ENCODE assay signal across 10 mouse cellular contexts in the genomic region with DNA sequence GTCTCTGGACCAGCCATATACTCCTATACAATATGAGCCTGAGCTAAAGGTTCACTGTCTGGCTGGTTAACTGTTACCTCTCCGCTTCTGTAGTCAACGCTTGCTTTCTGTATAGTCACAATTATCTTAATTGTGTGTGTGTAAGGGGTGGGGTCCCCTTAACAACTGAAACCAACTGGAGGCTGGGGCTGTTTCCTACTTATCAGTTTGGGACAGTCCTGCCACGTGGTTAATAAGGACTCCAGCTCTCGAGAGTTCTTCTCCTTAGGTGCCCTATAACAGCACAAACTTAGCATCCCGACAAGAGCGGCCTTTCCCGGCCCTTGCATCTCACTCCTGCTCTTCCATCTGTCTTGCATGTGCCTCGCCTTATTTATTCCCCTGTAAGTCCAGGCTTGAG. TPM values are rescaled to one million over a fixed set of nuclear protein-coding genes. Genes with fewer than 3 reads are reported as not detected.
DNase-seq lines count a peak whose midpoint lies in the region; ATAC-seq and TF ChIP-seq lines count a peak whose summit lies in the region.
"Had no signal": no experiment of that assay in that cellular context is flagged by ENCODE, and none has a peak within 500 bp of the region (broad histone marks: within the 10 kb centered on the region; RNA-seq: fewer than 3 reads in every experiment).

No protein-coding gene starts in this region.

- H3K4me2 ChIP-seq in stomach, embryonic 14.5 days (replicated peaks; ENCODE audit: low read depth, low read length): no peak overlapping the region
- H3K4me2 ChIP-seq in stomach, postnatal 0 days (replicated peaks; ENCODE audit: low read depth): no peak overlapping the region
- peak overlapping the region; percentile 44 for H3K4me2 ChIP-seq in liver, postnatal 0 days (ENCODE audit: low read depth, low read length)
- no peak overlapping the region for H3K4me2 ChIP-seq in hindbrain, postnatal 0 days (ENCODE audit: low read depth, low read length)
- H3K4me2 ChIP-seq: midbrain, embryonic 12.5 days had no signal

- no peak for TF ChIP-seq CTCF in stomach, postnatal 0 days (IDR thresholded peaks at IDR 0.05; ENCODE audit: low read depth)
- no peak for TF ChIP-seq CTCF in liver, postnatal 0 days (IDR thresholded peaks at IDR 0.05; ENCODE audit: low read depth)
- no peak for TF ChIP-seq CTCF in hindbrain, postnatal 0 days (IDR thresholded peaks at IDR 0.05; ENCODE audit: low read depth)

- no peaks in the 10 kb centered on the region for H3K9me3 ChIP-seq in stomach, embryonic 14.5 days (ENCODE audit: control insufficient read depth, low read depth, low read length)
- no peaks in the 10 kb centered on the region for H3K9me3 ChIP-seq in stomach, postnatal 0 days (ENCODE audit: control insufficient read depth, low read length)
- H3K9me3 ChIP-seq in liver, postnatal 0 days (ENCODE audit: low read length): peaks cover under 1% of the 10 kb centered on the region; the same call in 1 of the 2 replicates
- H3K9me3 ChIP-seq in hindbrain, postnatal 0 days (ENCODE audit: low read length): no peaks in the 10 kb centered on the region
- H3K9me3 ChIP-seq: midbrain, embryonic 12.5 days had no signal

- ATAC-seq in stomach, embryonic 14.5 days (ENCODE audit: insufficient number of reproducible peaks, insufficient read depth, low FRiP score, low read depth): peak; percentile 24; the same call in 1 of the 2 replicates
- ATAC-seq in stomach, postnatal 0 days (ENCODE audit: low FRiP score, low TSS enrichment): no peak
- ATAC-seq in erythroid progenitor cell, adult 5-6 weeks (replicated peaks; ENCODE audit: low FRiP score, poor library complexity, severe bottlenecking): peak; percentile 83
- peak; percentile 91 for ATAC-seq in liver, postnatal 0 days
- ATAC-seq in hindbrain, postnatal 0 days: no peak

- no peak overlapping the region for H3K27ac ChIP-seq in stomach, embryonic 14.5 days (ENCODE audit: low read length)
- H3K27ac ChIP-seq in stomach, postnatal 0 days (replicated peaks): no peak overlapping the region
- H3K27ac ChIP-seq in liver, postnatal 0 days (ENCODE audit: low read depth): peak overlapping the region; percentile 73
- H3K27ac ChIP-seq in hindbrain, postnatal 0 days: no peak overlapping the region
- H3K27ac ChIP-seq: midbrain, embryonic 12.5 days had no signal

- no peak overlapping the region for H3K4me3 ChIP-seq in stomach, embryonic 14.5 days (ENCODE audit: low read depth, low read length)
- H3K4me3 ChIP-seq in stomach, postnatal 0 days (ENCODE audit: low read depth, low read length): no peak overlapping the region
- H3K4me3 ChIP-seq in liver, postnatal 0 days (ENCODE audit: low read depth, low read length): no peak overlapping the region
- no peak overlapping the region for H3K4me3 ChIP-seq in hindbrain, postnatal 0 days (ENCODE audit: low read length)
- H3K4me3 ChIP-seq: midbrain, embryonic 12.5 days had no signal

- no peaks in the 10 kb centered on the region for H3K27me3 ChIP-seq in stomach, embryonic 14.5 days (ENCODE audit: control insufficient read depth, insufficient read depth, low read length)
- H3K27me3 ChIP-seq in stomach, postnatal 0 days (ENCODE audit: control insufficient read depth, insufficient read depth, low read length): no peaks in the 10 kb centered on the region
- no peaks in the 10 kb centered on the region for H3K27me3 ChIP-seq in liver, postnatal 0 days (ENCODE audit: insufficient read depth, low read length)
- H3K27me3 ChIP-seq in hindbrain, postnatal 0 days (ENCODE audit: insufficient read depth, low read length): no peaks in the 10 kb centered on the region
- H3K27me3 ChIP-seq: midbrain, embryonic 12.5 days had no signal

- no peaks in the 10 kb centered on the region for H3K4me1 ChIP-seq in stomach, embryonic 14.5 days (ENCODE audit: control insufficient read depth, insufficient read depth, low read length)
- peaks cover 3% of the 10 kb centered on the region; the same call in 1 of the 2 replicates for H3K4me1 ChIP-seq in stomach, postnatal 0 days (replicated peaks; ENCODE audit: control insufficient read depth, insufficient read depth)
- H3K4me1 ChIP-seq in liver, postnatal 0 days (ENCODE audit: insufficient read depth): peaks cover 29% of the 10 kb centered on the region
- 0 out of 2 replicates have a peak, but pooled peaks cover 3% of the 10 kb centered on the region for H3K4me1 ChIP-seq in hindbrain, postnatal 0 days (ENCODE audit: insufficient read depth, low read length)

- TF ChIP-seq EP300 in stomach, postnatal 0 days (optimal IDR thresholded peaks at IDR 0.05): no peak
- peak; percentile 98 for TF ChIP-seq EP300 in liver, postnatal 0 days (IDR thresholded peaks at IDR 0.05; ENCODE audit: low read depth)

- no peak for DNase-seq in stomach, postnatal 0 days (ENCODE audit: low spot score)
- peak; percentile 33 for DNase-seq in liver, postnatal 0 days
- DNase-seq in thymus, adult 18-20 months: no peak
- no peak for DNase-seq in hindbrain, postnatal 0 days (ENCODE audit: low spot score)
- no peak for DNase-seq in gastrocnemius, adult 18-20 months (ENCODE audit: low spot score)
- DNase-seq: cerebellum, adult 9-11 months; kidney, postnatal 10 days had no signal

- WGBS in stomach, embryonic 14.5 days: 76% methylated on average over 8 of the region's 8 CpGs
- 84% methylated on average over 8 of the region's 8 CpGs for WGBS in stomach, postnatal 0 days
- 59% methylated on average over 8 of the region's 8 CpGs for WGBS in liver, postnatal 0 days (ENCODE audit: insufficient replicate concordance)
- WGBS in hindbrain, postnatal 0 days: 87% methylated on average over 8 of the region's 8 CpGs

- H3K36me3 ChIP-seq in stomach, embryonic 14.5 days (ENCODE audit: control insufficient read depth, insufficient read depth, low read length): no peaks in the 10 kb centered on the region
- H3K36me3 ChIP-seq in stomach, postnatal 0 days (ENCODE audit: control insufficient read depth, insufficient read depth, low read length): no peaks in the 10 kb centered on the region
- H3K36me3 ChIP-seq in liver, postnatal 0 days (replicated peaks; ENCODE audit: insufficient read depth, low read length): 0 out of 2 replicates have a peak, but pooled peaks cover 4% of the 10 kb centered on the region
- no peaks in the 10 kb centered on the region for H3K36me3 ChIP-seq in hindbrain, postnatal 0 days (ENCODE audit: insufficient read depth, low read length)
- H3K36me3 ChIP-seq: midbrain, embryonic 12.5 days had no signal

- no peak overlapping the region for H3K9ac ChIP-seq in stomach, embryonic 14.5 days (replicated peaks; ENCODE audit: low read depth, low read length)
- H3K9ac ChIP-seq in stomach, postnatal 0 days (ENCODE audit: low read length): no peak overlapping the region
- 0 out of 2 replicates have a peak overlapping the region, but pooled peaks have one; percentile 0 for H3K9ac ChIP-seq in liver, postnatal 0 days (replicated peaks)
- H3K9ac ChIP-seq in hindbrain, postnatal 0 days (replicated peaks; ENCODE audit: low read length): no peak overlapping the region
- H3K9ac ChIP-seq: midbrain, embryonic 12.5 days had no signal

RNA-seq across cellular contexts. Expression of gene St3gal3, which starts 55.5 kb away (rescaled TPM):
- polyA plus RNA-seq in stomach, embryonic 14.5 days (2014; fragmentation: Nextera tagmentation; extraction: Ambion mirVana): 5.0 and 6.1 TPM in 2 replicates
- polyA plus RNA-seq in stomach, postnatal 0 days (2015; fragmentation: Nextera tagmentation; extraction: Ambion mirVana): 3.0 and 3.2 TPM in 2 replicates
- 5.4 and 10.8 TPM in 2 replicates for total RNA-seq in erythroid progenitor cell, adult 5-6 weeks (2015; ENCODE audit: low replicate concordance)
- total RNA-seq in erythroid progenitor cell, adult 5-6 weeks (2017; ENCODE audit: low replicate concordance): 7.3 and 9.5 TPM in 2 replicates
- 4.5 and 5.1 TPM in 2 replicates for polyA plus RNA-seq in liver, postnatal 0 days (2015; fragmentation: Nextera tagmentation; extraction: Ambion mirVana)
- total RNA-seq in hindbrain, postnatal 0 days (2014; rRNA removed): 50.2 and 50.9 TPM in 2 replicates
- polyA plus RNA-seq in hindbrain, postnatal 0 days (2015; fragmentation: Nextera tagmentation; extraction: Ambion mirVana): 11.3 and 11.8 TPM in 2 replicates
- total RNA-seq in gastrocnemius, adult 18-20 months (2021): 10 to 100 TPM; 70.4 to 73.6 TPM

Comparison
In these comparisons a context has a peak if more than half of its experiments do, and no peak if none do; other contexts are left out.
1. ATAC-seq: peak in stomach, embryonic 14.5 days (single experiment), erythroid progenitor cell, adult 5-6 weeks (single experiment) and liver, postnatal 0 days (single experiment); none in stomach, postnatal 0 days (single experiment) and hindbrain, postnatal 0 days (single experiment).